Mouse (Mus musculus) retina, embryonic 14.5 days (tissue): ENCODE results near the gene Bace2.
A peak's percentile ranks its signal among the peaks of the same experiment; 100 is the strongest.

Experiments used
- DNase-seq: peaks from one replicate; pipeline ENCODE4 v3.0.0-alpha.2; 2015; ENCODE audit warnings: low spot score

The Bace2 gene

DNA sequence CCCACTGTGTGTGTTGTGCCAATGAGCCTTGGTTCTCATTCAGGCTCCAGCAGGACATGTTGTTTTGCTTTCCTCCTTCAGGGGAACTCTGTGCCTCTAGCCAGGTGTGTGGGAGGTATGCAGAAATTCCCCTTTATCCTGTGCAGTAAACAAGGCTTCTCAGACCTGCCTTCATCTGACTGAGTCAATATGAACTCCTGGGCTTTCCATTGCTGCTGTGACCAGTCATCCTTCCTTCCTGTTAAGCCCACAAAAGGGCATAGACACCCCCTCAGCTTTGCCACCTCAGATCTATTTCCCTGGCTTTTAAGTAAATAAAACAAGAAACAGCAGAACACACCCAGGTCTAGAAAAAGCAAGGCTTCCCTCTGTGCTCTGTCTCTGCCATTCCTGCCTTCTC, 45.2 kb downstream of the Bace2 start:
- DNase-seq: no peak

DNA sequence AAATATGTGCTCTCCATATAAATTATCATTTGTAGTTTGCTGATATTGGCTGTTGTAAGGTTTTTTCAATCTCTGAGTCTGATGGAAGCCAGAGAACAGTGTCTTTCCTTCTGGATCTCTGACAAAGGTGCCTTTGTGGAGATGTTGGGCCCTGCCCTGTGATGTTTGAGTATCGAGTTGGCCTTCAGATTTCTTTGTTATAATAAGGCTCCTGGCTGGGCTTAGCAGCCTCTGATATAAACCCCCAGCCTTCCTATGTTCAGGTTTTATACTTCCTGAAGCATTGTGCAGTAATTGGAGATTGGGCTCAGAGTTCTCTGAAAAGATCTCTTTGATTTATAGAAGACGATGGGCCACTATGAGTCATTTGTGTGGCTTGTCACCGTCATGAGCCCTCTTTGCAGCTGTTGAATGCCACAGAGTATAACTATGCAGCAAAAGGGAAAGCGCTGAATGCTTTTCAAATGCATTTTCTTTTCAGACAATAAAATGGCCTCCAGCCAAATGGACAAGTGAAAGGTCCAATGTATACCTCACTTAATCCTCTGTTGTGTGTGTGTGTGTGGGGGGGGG, 45.8 kb downstream of the Bace2 start:
- DNase-seq: no peak

DNA sequence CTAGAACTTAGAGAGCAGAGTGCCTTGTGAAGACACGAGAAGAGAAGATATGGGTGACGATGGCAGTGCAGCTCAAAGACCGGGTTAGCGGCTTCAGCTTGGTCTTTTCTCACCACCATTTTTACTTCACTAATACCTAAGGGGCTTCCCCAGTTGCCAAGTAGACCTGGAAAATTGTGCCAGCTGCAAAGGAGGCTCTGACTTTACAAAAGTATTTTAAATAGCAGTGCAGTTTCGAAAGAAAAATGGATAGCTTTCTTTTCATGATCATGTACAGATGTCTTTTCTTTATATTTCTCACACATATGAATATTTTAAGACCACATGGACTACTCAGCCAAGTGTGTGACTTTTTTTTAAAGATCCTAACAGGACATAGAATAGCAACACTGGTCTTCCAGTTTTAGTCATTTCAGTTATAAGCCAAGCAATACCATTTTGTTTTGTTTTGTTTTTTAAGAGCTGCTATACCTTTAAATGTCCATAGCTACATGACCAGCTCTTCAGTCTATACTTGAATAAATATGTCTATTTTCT, 49.0 kb downstream of the Bace2 start:
- DNase-seq: no peak

DNA sequence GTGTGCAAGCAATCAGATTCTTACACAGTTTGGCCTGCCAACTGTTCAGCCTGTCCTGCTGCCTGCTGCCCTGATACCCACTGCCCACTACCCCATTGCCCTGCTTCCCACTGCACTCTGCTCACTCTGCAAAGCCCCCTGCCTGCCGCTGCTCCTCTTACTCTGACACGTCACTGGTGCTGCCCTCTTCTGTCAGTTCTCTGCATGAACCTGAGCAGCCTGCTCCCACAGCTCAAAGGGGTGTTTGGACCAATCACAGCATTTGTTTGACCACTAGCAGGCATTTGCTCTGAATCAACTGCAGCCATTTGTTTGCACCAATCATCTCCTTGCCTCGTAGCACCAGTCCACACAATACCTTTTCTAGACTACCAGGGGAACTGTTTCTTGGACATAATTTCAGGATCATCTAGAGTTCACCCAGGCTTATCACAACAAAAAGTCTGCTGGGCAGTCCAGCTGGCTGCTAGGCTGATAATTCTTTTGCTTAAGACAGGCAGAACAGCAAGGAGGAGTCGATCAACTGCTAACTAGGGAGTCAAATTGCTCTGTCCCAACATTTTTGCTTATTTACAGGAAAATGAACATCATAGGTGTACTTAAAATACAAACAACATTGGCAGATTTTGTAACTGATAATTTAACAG, 61.5 kb downstream of the Bace2 start:
- peak; percentile 79 for DNase-seq

DNA sequence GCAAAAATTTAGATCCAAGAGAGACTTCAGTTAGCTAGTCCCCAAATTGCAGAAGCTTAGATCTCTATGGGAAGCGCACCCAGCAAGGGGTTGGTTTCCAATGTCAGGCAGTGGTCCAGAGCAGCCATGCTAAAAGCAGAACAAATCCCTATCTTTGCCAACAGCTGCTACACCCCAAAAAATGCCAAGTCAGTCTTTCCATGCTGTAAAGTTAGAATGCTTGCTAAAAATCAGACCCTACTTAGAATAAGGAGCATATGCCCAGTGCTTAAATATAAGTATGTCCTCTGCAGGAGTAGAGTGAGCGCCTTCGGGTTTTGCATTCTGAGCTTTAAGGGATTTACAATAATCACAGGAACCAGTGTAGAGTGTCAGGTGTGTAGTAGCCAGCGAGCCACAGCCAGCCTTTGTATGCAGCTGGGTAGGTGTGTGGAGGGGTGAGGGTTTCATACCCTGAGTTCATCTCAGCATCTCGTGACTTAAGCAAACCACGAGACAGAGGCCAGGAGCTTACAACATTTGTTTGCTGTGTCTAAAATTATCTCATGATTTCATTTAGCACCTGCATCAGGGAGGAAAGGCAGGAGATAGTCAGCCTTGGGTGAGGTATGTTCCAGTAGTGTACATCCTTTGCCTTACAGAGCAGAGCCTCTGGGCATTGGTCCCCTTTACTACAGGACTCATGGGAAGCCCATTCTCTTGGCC, 62.4 kb downstream of the Bace2 start:
- DNase-seq: no peak

DNA sequence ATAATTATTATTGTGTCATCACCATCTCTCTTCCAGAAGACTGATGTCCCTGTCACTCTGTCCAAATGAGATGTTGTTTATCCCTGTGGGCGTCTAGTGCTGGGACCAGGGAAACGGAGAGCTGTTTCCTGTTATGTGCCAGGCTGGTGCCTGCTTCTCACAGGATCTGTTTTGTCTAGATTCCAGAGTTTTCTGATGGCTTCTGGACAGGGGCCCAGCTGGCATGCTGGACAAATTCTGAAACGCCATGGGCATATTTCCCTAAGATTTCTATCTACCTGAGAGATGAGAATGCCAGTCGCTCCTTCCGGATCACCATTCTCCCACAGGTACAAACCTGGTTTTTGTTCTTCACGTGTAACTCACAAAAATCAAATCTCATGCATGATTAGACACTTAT, 65.1 kb downstream of the Bace2 start:
- no peak for DNase-seq

DNA sequence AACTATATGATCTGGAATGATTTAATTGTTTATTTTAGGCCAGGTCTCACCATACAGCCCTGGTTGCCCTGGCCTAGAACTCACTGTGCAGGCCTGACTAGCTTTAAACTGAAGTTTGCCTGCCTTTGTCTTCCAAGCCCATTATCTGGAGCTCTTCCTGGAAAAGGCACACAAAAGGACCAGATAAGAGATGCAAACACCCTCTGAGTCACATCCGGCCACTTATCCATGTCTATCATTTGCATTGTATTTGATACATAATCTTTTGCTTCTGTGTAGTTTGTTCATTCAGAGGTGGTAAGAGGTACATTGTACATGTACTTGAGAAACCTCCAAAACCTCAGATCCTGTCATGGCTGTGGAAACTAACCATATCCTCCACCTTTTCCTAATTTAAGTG, 67.1 kb downstream of the Bace2 start:
- no peak for DNase-seq

DNA sequence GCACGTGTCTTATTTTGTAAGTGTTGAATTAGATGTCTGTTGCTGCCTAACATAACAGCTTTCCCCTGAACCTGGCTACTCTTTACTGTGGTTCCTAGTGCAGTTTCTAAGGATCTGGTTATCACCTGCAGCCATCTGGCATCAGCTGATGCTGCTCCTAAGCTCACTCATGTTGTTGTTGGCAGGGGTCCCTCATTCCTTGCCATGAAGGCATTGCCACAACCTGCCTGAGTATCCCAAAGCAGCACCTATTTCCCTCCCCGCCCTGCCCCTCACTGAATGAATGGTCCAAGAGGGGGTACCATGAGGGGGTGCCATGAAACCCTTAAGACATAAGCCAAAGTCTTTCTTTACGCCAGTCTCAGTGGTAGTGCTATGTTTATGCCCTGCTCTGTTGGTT, 71.5 kb downstream of the Bace2 start:
- DNase-seq: no peak

DNA sequence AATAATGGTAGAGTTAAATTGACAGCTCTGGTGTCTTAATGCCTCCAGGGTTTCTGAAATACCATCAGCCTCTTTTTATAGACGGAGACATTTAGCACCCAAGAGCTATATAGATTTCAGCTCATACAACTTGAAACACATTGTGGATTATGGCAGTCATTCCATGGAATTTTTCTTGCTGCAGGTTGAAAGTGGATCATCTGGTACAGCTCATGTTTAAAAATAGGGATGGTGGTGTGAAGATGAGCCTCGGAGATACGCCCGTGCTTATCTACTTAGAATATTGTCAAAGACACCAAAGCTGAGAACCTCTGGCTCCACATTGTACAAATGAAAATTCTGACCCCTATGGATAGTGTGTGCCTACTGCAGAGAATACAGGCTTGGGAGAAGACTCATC, 73.5 kb downstream of the Bace2 start:
- DNase-seq: no peak

DNA sequence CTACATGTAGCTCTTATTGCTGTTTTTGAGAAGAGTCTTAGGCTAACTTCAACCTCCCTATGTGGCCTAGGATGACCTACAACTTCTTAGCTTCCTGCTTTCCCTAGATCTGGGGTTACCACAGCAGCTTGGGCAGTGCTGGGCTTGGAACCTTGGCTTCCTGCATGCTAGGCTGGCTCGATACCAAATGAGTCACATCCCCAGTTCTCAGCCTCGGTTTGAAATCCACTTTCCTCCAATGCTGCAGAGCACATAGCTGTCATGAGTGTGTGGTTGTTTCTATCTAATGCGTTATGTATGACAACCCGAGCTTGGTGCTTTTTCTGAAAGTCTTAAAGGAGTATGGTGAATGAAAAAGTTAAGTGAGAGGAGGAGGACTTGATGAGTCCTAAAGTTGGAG, 74.8 kb downstream of the Bace2 start:
- DNase-seq: no peak

DNA sequence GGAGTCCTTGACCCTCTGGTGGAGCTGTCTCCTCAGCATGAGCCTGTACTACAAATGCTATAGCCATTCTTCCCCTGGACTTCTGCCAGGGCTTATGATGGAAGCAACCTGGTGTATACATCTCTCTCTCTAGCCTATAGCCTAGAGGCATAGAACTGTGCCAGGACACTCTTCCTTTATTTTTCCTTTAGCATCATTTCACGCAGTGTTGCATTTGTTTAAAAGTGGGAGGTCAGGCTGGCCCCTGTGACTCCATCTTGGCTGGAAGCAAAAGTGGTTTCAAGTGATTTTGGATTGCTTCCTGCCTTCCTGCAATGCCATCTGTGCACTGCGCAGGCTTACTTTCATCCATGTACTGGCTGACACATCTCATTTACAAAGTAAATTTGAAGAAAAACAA, 77.7 kb downstream of the Bace2 start:
- no peak for DNase-seq

DNA sequence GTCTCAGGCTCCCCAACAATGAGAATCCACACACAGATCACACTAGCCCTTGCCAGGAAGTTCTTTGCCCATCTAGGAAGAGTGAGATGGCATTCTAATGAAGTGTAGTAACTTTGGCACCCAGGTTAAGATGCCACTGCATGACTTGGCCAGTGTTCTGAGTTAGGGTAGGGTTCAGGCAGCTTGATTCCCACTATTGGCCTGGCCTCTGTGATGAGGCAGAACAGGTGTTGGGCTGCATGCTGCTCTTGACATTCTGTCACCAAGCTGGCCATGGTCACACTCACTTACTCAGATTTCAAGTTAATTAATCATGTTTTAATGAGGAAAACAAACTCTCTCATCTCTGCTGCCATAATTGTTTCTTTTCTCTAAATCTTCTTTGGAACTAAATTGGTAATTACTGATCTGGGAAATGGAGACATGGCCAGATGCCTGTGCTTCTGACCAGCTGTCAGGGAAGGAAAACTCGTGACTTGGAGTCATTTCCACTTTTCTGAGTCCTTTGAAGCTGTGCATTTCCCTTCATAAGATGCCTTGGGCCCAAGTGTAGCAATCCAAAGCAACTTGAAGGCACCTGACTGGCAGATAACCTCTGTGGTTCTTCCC, 81.0 kb downstream of the Bace2 start:
- no peak for DNase-seq

DNA sequence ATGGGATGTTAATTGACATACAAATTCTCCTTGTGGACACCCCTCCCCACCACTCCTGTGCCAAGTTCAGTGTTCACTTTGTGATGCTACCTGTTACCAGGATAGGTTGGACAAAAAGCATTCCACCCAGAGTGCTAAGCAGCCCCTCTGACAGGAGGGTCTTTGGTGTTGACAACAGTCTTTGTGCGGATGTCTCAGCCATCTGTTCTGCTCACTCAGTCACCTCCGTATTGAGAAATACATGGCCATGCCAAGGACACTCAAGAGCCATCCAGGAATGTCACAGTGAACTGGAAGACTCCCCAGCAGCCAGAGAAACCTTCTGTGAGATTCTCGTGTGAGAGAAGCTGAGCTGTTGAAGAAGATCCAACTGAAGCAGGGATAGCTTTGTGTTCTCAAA, 81.6 kb downstream of the Bace2 start:
- DNase-seq: no peak

DNA sequence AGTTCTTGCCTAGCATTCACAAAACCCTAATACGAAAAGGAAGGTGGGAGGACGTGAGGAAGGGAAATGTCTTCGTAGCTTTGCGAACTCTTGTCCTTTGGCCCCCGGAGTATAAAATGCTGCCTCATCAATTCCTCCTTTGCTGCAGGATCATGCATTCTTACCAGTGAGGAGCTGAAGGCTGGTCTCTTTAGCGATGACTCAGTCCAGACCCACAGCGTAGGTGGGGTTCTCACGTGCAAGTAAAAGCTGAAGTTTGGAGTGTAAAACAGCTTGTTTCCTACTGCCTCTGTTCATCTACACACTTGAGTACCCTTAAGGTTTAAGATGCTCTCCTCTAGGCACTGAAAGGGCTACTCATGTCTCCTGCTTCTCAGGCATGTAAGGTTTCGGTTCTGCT, 85.4 kb downstream of the Bace2 start:
- no peak for DNase-seq

DNA sequence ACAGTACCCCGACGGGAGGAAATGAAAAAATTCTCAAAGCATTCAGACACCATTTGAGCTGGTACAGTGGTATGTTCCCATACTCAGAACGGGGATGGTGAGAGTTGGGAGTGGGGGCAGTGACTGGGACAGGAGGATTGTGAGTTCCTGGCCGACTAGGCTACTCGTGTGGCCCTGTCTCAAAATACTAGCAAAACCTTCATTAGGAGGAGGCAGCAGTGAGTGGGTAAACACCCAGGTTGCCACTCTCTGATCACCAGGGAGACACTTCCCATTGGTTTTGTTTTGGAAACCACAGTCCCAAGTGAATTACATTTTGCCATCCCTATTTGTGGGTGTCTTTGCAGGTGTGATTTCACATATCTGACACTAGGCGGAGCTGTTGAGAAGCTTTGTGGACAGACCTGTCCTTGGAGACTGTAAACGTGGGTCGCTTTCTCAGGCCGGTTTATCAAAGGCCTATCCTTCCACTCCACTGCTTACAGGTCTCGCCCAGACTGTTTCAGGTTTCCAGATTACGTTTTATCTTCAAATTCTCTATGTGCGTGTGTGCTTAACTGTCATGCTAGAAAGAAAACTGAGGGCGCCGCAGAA, 87.2 kb downstream of the Bace2 start:
- DNase-seq: peak; percentile 85

DNA sequence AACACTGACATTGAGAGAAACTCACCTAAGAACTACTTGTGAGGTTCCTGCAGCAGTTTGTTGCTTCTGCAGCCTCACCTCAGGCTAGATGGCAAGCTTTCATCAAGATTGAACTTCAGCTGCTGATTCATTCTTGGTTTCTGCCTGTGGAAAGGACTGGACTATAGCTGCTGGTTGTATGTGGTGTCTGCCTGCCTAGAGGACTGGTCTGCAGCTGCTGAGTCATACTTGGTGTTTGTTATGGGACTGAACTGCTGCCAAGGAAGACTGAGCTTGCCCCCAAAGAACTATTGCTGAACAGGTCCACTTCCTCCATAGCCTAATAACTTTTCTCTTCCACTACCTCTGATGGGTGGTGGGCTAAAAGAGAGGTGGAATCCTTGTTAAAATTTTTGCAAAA, 90.8 kb downstream of the Bace2 start:
- DNase-seq: no peak

DNA sequence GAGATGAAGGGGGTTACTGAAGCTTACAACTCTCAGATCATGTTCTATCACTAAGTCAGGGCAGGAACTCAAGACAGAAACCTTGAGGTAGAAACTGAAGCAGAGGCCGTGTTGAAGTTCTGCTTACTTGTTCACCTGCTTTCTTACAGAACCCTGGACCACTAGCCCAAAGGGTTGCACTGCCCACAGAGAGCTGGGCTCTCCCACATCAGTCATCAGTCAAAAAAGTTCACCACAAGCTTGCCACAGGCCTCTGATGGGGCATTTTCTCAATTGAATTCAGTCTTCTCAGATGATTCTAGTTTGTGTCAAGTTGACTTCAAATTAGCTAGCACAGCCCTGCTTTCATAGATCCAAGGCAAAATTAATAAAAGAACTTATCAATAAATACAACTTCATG, 103.3 kb downstream of the Bace2 start:
- DNase-seq: no peak

DNA sequence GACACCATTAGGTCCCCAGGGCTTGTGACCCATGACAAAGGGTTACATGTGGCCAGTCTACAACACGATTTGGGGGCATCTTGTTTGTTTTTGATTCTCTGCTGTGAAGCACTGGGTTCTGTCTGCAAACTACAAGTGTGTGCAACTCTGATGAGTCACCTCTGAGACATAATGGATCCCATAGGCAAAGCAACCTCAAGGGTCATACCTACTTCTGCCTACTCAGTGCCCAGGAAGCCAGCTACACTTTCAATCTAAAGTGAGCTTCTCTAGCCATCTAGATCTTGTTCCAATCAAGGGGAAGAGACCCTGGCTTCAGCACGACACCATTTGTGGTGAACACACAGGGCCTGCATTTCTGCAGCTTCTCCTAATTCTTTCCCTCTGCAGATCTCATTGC, 104.7 kb downstream of the Bace2 start:
- DNase-seq: no peak

DNA sequence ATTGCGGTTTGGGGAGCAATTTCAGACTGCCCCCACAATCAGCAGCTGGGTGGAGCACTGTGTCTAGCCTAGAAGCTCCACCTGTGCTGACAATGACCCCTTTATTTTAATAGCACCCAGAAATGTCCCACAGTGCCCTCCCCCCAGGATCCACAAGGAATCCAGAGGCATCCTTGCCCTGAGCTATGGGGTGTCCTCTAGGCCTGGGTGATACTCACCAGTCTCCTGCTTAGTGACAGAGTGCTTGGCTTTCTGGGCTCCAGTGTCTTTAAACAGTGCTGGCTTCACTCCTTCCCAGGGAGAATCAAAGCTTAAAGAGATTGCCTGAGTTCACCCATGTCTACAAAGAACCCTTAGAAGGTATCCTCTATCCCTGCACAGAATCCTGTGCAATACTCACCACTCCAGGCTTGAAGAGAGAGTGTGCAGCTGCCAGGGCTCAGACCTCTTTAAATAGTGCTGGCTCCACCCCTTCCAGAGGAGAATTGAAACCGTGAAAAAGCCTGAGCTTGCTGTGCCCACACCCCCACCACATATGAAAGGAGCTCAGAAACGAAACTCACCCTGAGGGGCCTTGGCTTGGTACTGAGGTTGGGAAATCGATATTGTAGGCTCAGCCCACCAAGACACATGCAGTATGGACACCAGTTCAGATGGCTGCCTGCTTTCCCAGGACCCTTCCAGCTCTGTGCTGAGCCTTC, 106.1 kb downstream of the Bace2 start, which contains the start of gene Mx1:
TSS of gene Mx1 (minus strand) at position 427 of the 701 bp plus-strand sequence.
- no peak for DNase-seq

DNA sequence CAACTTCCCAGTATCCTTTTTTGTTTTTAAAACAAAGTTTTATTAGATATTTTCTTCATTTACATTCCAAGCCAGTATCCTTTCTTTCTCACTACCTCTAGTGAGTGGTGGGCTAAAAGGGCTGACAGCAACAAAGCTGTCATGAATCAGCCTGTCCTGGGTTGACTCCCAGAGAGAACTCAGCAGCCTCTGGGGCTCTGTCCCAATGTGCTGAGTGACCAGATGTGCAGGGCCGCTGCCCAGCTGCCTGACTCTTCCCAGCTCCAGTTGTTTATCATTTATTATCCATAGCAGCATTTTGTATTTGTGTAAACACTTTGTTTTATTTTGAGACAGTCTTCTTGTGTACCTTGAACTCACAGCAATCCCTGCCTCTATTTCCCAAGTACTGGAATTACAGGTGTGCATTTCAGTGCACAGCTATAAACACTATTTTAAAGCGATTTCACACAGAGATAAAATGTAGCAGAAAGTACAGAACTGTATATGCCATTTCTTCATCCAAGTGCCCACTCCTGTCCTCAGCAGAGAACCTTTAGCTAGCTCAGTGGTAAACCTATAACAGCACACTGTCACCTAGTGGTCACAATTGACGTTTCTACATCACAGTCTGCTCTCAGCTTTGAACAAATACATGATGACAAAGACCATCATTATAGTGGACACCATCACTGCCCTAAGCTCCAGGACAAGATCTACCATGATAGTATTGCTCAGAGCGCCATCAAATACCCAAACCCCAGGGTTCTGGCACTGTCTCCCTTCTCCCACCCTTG, 109.8 kb downstream of the Bace2 start:
- DNase-seq: peak; percentile 43

DNA sequence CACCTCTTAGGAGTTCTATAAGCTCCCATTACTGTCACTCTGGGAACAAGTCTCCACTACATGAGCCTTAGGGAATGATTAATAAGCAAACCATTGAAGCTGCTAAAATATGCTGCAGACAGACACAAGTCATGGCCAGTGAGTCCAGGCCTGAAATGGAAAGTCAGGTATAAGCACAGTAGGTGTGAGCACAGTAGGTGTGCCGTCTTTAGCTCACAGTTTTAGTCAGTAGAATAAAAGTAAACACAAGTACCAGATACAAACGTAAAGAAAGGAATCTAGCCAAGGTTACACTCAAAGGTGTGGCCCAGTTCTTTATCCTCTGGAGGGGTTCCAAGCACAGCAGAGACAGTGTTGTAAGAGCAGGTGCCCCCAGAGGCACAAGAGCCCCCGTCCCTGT, 110.9 kb downstream of the Bace2 start:
- DNase-seq: no peak
